23 mouse cellular contexts compared by ENCODE assay signal in genomic region chrX:99019303-99019702, GRCm38 (mm10). TPM values are rescaled to one million over a fixed set of nuclear protein-coding genes. Genes with fewer than 3 reads are reported as not detected.
DNase-seq lines count a peak whose midpoint lies in the region; ATAC-seq lines count a peak whose summit lies in the region.
"Had no signal": no experiment of that assay in that cellular context is flagged by ENCODE, and none has a peak within 500 bp of the region (broad histone marks: within the 10 kb centered on the region; RNA-seq: fewer than 3 reads in every experiment).

No protein-coding gene starts in this region.

- H3K4me1 ChIP-seq in hindbrain, embryonic 10.5 days (replicated peaks) = peaks cover 13% of the 10 kb centered on the region; the same call in 1 of the 2 replicates
- no peaks in the 10 kb centered on the region for H3K4me1 ChIP-seq in hindbrain, embryonic 16.5 days (ENCODE audit: control insufficient read depth, insufficient read depth, low read depth, low read length)
- peaks cover 12% of the 10 kb centered on the region for H3K4me1 ChIP-seq in limb, embryonic 10.5 days
- H3K4me1 ChIP-seq in limb, embryonic 12.5 days (replicated peaks) = peaks cover 5% of the 10 kb centered on the region; the same call in 1 of the 2 replicates
- H3K4me1 ChIP-seq: embryonic facial prominence, embryonic 13.5 days; embryonic facial prominence, embryonic 15.5 days; forebrain, embryonic 15.5 days had no signal

- no peak overlapping the region for H3K4me2 ChIP-seq in hindbrain, embryonic 16.5 days (ENCODE audit: low read length)
- no peak overlapping the region for H3K4me2 ChIP-seq in limb, embryonic 12.5 days
- H3K4me2 ChIP-seq: embryonic facial prominence, embryonic 13.5 days; embryonic facial prominence, embryonic 15.5 days; forebrain, embryonic 13.5 days; forebrain, embryonic 15.5 days had no signal

- no peak for ATAC-seq in hindbrain, embryonic 16.5 days
- ATAC-seq in limb, embryonic 12.5 days (ENCODE audit: insufficient number of reproducible peaks, insufficient read depth, low FRiP score, low TSS enrichment, low read depth) = no peak
- ATAC-seq: forebrain, embryonic 13.5 days had no signal

- WGBS in hindbrain, embryonic 10.5 days = 86% methylated on average over 4 of the region's 4 CpGs
- WGBS in hindbrain, embryonic 16.5 days = 81% methylated on average over 4 of the region's 4 CpGs
- WGBS in limb, embryonic 10.5 days = 80% methylated on average over 4 of the region's 4 CpGs
- WGBS in limb, embryonic 12.5 days = 78% methylated on average over 4 of the region's 4 CpGs

- no peak for DNase-seq in hindbrain, embryonic 10.5 days (ENCODE audit: low spot score)
- peak; percentile 9 to 49 for DNase-seq in kidney, postnatal 25 days
- DNase-seq in kidney, adult 9 months = no peak
- DNase-seq in limb, embryonic 10.5 days (ENCODE audit: low spot score) = no peak
- no peak for DNase-seq in layer of hippocampus, adult 18-20 months (ENCODE audit: low spot score in 2 of 2)
- DNase-seq in lung, postnatal 14 days = no peak
- DNase-seq: adrenal gland, adult 2 months; adrenal gland, postnatal 10 days; adrenal gland, postnatal 25 days; cerebellum, adult 11 months; cerebellum, adult 18-20 months; cerebellum, adult 8-10 months; cerebellum, adult 9-11 months; cerebellum, postnatal 14 days; cerebellum, postnatal 36 days; embryo, embryonic 11 days had no signal

- peaks cover 87% of the 10 kb centered on the region for H3K27me3 ChIP-seq in hindbrain, embryonic 10.5 days (ENCODE audit: insufficient read depth, poor library complexity, severe bottlenecking)
- peaks cover 5% of the 10 kb centered on the region; the same call in 1 of the 2 replicates for H3K27me3 ChIP-seq in hindbrain, embryonic 16.5 days (replicated peaks; ENCODE audit: control insufficient read depth, insufficient read depth, low read length)
- peaks cover 99% of the 10 kb centered on the region for H3K27me3 ChIP-seq in limb, embryonic 10.5 days (ENCODE audit: low read depth, poor library complexity, severe bottlenecking)
- peaks cover 69% of the 10 kb centered on the region for H3K27me3 ChIP-seq in limb, embryonic 12.5 days
- H3K27me3 ChIP-seq: forebrain, embryonic 15.5 days had no signal

- H3K4me3 ChIP-seq in hindbrain, embryonic 10.5 days = no peak overlapping the region
- H3K4me3 ChIP-seq in hindbrain, embryonic 16.5 days (ENCODE audit: low read length) = no peak overlapping the region
- no peak overlapping the region for H3K4me3 ChIP-seq in limb, embryonic 10.5 days
- no peak overlapping the region for H3K4me3 ChIP-seq in limb, embryonic 12.5 days (replicated peaks)
- H3K4me3 ChIP-seq: embryonic facial prominence, embryonic 13.5 days; embryonic facial prominence, embryonic 15.5 days; forebrain, embryonic 13.5 days; forebrain, embryonic 15.5 days had no signal

- H3K9ac ChIP-seq in hindbrain, embryonic 16.5 days (ENCODE audit: low read depth, low read length) = no peak overlapping the region
- no peak overlapping the region for H3K9ac ChIP-seq in limb, embryonic 12.5 days (replicated peaks)
- H3K9ac ChIP-seq: embryonic facial prominence, embryonic 13.5 days; embryonic facial prominence, embryonic 15.5 days; forebrain, embryonic 13.5 days; forebrain, embryonic 15.5 days had no signal

- H3K36me3 ChIP-seq in hindbrain, embryonic 10.5 days = no peaks in the 10 kb centered on the region
- no peaks in the 10 kb centered on the region for H3K36me3 ChIP-seq in hindbrain, embryonic 16.5 days (ENCODE audit: control insufficient read depth, insufficient read depth, low read length)
- H3K36me3 ChIP-seq in limb, embryonic 10.5 days = no peaks in the 10 kb centered on the region
- H3K36me3 ChIP-seq in limb, embryonic 12.5 days = no peaks in the 10 kb centered on the region
- H3K36me3 ChIP-seq: embryonic facial prominence, embryonic 13.5 days; embryonic facial prominence, embryonic 15.5 days; forebrain, embryonic 15.5 days had no signal

- 0 out of 2 replicates have a peak overlapping the region, but pooled peaks have one; percentile 45 for H3K27ac ChIP-seq in hindbrain, embryonic 10.5 days
- no peak overlapping the region for H3K27ac ChIP-seq in hindbrain, embryonic 16.5 days (ENCODE audit: low read depth, low read length)
- H3K27ac ChIP-seq in limb, embryonic 10.5 days = peak overlapping the region; percentile 46; the same call in 1 of the 2 replicates
- H3K27ac ChIP-seq in limb, embryonic 12.5 days = 0 out of 2 replicates have a peak overlapping the region, but pooled peaks have one; percentile 17
- H3K27ac ChIP-seq: embryonic facial prominence, embryonic 15.5 days; forebrain, embryonic 13.5 days; forebrain, embryonic 15.5 days had no signal

- H3K9me3 ChIP-seq in hindbrain, embryonic 10.5 days = no peaks in the 10 kb centered on the region
- no peaks in the 10 kb centered on the region for H3K9me3 ChIP-seq in hindbrain, embryonic 16.5 days (ENCODE audit: control insufficient read depth, low read length)
- H3K9me3 ChIP-seq in limb, embryonic 10.5 days (replicated peaks) = no peaks in the 10 kb centered on the region
- no peaks in the 10 kb centered on the region for H3K9me3 ChIP-seq in limb, embryonic 12.5 days
- H3K9me3 ChIP-seq: embryonic facial prominence, embryonic 13.5 days; embryonic facial prominence, embryonic 15.5 days; forebrain, embryonic 13.5 days; forebrain, embryonic 15.5 days had no signal

RNA-seq across cellular contexts. Expression of gene Stard8, which starts 16.3 kb away (rescaled TPM):
- 15.9 and 17.5 TPM in 2 replicates for polyA plus RNA-seq in hindbrain, embryonic 10.5 days (2016; fragmentation: Nextera tagmentation; extraction: Ambion mirVana)
- 4.1 and 6.6 TPM in 2 replicates for polyA plus RNA-seq in hindbrain, embryonic 16.5 days (2015; fragmentation: Nextera tagmentation; extraction: Ambion mirVana)
- 8.7 and 9.5 TPM in 2 replicates for polyA plus RNA-seq in limb, embryonic 10.5 days (2016; fragmentation: Nextera tagmentation; extraction: Ambion mirVana)
- 6.7 and 8.3 TPM in 2 replicates for polyA plus RNA-seq in limb, embryonic 12.5 days (2016; fragmentation: Nextera tagmentation; extraction: Ambion mirVana)
- 1 to 10 TPM; 8.9 to 10.0 TPM for total RNA-seq in layer of hippocampus, adult 18-20 months (2021)
- polyA plus RNA-seq: C2C12 had no signal

Comparison
In these comparisons a context has a peak if more than half of its experiments do, and no peak if none do; other contexts are left out.
1. DNase-seq: peak in kidney, postnatal 25 days (2 of 2); none in hindbrain, embryonic 10.5 days (single experiment), kidney, adult 9 months (single experiment), limb, embryonic 10.5 days (single experiment), layer of hippocampus, adult 18-20 months (0 of 2) and lung, postnatal 14 days (single experiment).